20 mouse cellular contexts compared by ENCODE assay signal in the genomic region with DNA sequence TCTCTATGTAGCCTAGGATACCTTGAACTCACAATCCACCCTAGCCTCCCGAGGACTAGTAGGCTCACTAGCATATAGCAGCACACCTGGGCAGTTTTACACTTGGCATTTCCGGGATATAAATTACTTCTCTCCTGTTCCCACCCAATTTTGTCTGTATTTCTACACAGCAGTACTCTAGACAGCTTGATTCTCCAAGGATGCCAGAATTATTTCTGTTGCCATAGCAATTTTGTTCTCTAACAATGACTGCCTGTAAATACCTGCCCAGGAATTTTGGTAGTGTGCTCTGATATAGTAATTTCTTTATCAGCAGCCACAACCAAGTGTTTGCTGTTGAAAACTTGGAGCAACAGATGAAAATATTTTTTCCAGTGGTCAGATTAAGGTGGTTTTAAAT. TPM values are rescaled to one million over a fixed set of nuclear protein-coding genes. Genes with fewer than 3 reads are reported as not detected.
DNase-seq lines count a peak whose midpoint lies in the region; ATAC-seq and TF ChIP-seq lines count a peak whose summit lies in the region.
"Had no signal": no experiment of that assay in that cellular context is flagged by ENCODE, and none has a peak within 500 bp of the region (broad histone marks: within the 10 kb centered on the region; RNA-seq: fewer than 3 reads in every experiment).

No protein-coding gene starts in this region.

- TF ChIP-seq CTCF in hindbrain, postnatal 0 days (IDR thresholded peaks at IDR 0.05; ENCODE audit: low read depth) = no peak

- no peak overlapping the region for H3K27ac ChIP-seq in forebrain, embryonic 16.5 days (ENCODE audit: low read length)
- no peak overlapping the region for H3K27ac ChIP-seq in forebrain, embryonic 10.5 days
- H3K27ac ChIP-seq in hindbrain, postnatal 0 days = no peak overlapping the region
- H3K27ac ChIP-seq in hindbrain, embryonic 10.5 days = no peak overlapping the region
- H3K27ac ChIP-seq: embryonic facial prominence, embryonic 12.5 days; embryonic facial prominence, embryonic 15.5 days; forebrain, embryonic 13.5 days had no signal

- H3K9ac ChIP-seq in forebrain, embryonic 16.5 days (replicated peaks; ENCODE audit: low read depth, low read length) = no peak overlapping the region
- no peak overlapping the region for H3K9ac ChIP-seq in hindbrain, postnatal 0 days (replicated peaks; ENCODE audit: low read length)
- H3K9ac ChIP-seq: embryonic facial prominence, embryonic 12.5 days; embryonic facial prominence, embryonic 15.5 days; forebrain, embryonic 13.5 days had no signal

- DNase-seq in forebrain, embryonic 10.5 days (ENCODE audit: extremely low spot score, low spot score) = no peak
- no peak for DNase-seq in frontal cortex, postnatal 14 days (ENCODE audit: low spot score in 2 of 2)
- DNase-seq in hindbrain, postnatal 0 days (ENCODE audit: low spot score) = peak; percentile 5
- no peak for DNase-seq in hindbrain, embryonic 10.5 days (ENCODE audit: low spot score)
- DNase-seq: adrenal gland, adult 2 months; adrenal gland, postnatal 10 days; adrenal gland, postnatal 25 days; cerebellum, adult 11 months; cerebellum, adult 18-20 months; cerebellum, adult 8-10 months; cerebellum, adult 9-11 months; cerebellum, postnatal 14 days; cerebellum, postnatal 36 days; embryo, embryonic 11 days had no signal

- H3K36me3 ChIP-seq in forebrain, embryonic 16.5 days (ENCODE audit: control insufficient read depth, insufficient read depth) = no peaks in the 10 kb centered on the region
- no peaks in the 10 kb centered on the region for H3K36me3 ChIP-seq in forebrain, embryonic 10.5 days (replicated peaks)
- no peaks in the 10 kb centered on the region for H3K36me3 ChIP-seq in hindbrain, postnatal 0 days (ENCODE audit: insufficient read depth, low read length)
- no peaks in the 10 kb centered on the region for H3K36me3 ChIP-seq in hindbrain, embryonic 10.5 days
- H3K36me3 ChIP-seq: embryonic facial prominence, embryonic 12.5 days; embryonic facial prominence, embryonic 15.5 days had no signal

- no peak overlapping the region for H3K4me2 ChIP-seq in forebrain, embryonic 16.5 days (ENCODE audit: low read length)
- H3K4me2 ChIP-seq in hindbrain, postnatal 0 days (ENCODE audit: low read depth, low read length) = no peak overlapping the region
- H3K4me2 ChIP-seq: embryonic facial prominence, embryonic 12.5 days; embryonic facial prominence, embryonic 15.5 days; forebrain, embryonic 13.5 days had no signal

- 0 out of 2 replicates have a peak, but pooled peaks cover 2% of the 10 kb centered on the region for H3K4me1 ChIP-seq in forebrain, embryonic 16.5 days (replicated peaks; ENCODE audit: control insufficient read depth, insufficient read depth, low read length)
- H3K4me1 ChIP-seq in forebrain, embryonic 10.5 days = no peaks in the 10 kb centered on the region
- H3K4me1 ChIP-seq in hindbrain, postnatal 0 days (ENCODE audit: insufficient read depth, low read length) = no peaks in the 10 kb centered on the region
- H3K4me1 ChIP-seq in hindbrain, embryonic 10.5 days (replicated peaks) = no peaks in the 10 kb centered on the region
- H3K4me1 ChIP-seq: embryonic facial prominence, embryonic 15.5 days; forebrain, embryonic 13.5 days had no signal

- no peak overlapping the region for H3K4me3 ChIP-seq in forebrain, embryonic 16.5 days (replicated peaks; ENCODE audit: low read length)
- no peak overlapping the region for H3K4me3 ChIP-seq in forebrain, embryonic 10.5 days
- H3K4me3 ChIP-seq in hindbrain, postnatal 0 days (ENCODE audit: low read length) = no peak overlapping the region
- H3K4me3 ChIP-seq in hindbrain, embryonic 10.5 days = no peak overlapping the region
- H3K4me3 ChIP-seq: embryonic facial prominence, embryonic 12.5 days; embryonic facial prominence, embryonic 15.5 days; erythroblast, embryonic 14.5 days; forebrain, embryonic 13.5 days had no signal

- no peaks in the 10 kb centered on the region for H3K27me3 ChIP-seq in forebrain, embryonic 16.5 days (replicated peaks; ENCODE audit: control insufficient read depth, insufficient read depth, low read length)
- H3K27me3 ChIP-seq in forebrain, embryonic 10.5 days (ENCODE audit: poor library complexity, severe bottlenecking) = no peaks in the 10 kb centered on the region
- no peaks in the 10 kb centered on the region for H3K27me3 ChIP-seq in hindbrain, postnatal 0 days (ENCODE audit: insufficient read depth, low read length)
- H3K27me3 ChIP-seq in hindbrain, embryonic 10.5 days (ENCODE audit: insufficient read depth, poor library complexity, severe bottlenecking) = no peaks in the 10 kb centered on the region
- H3K27me3 ChIP-seq: embryonic facial prominence, embryonic 12.5 days; embryonic facial prominence, embryonic 15.5 days; forebrain, embryonic 13.5 days had no signal

- no peaks in the 10 kb centered on the region for H3K9me3 ChIP-seq in forebrain, embryonic 16.5 days (ENCODE audit: control insufficient read depth, low read length)
- no peaks in the 10 kb centered on the region for H3K9me3 ChIP-seq in forebrain, embryonic 10.5 days
- H3K9me3 ChIP-seq in hindbrain, postnatal 0 days (ENCODE audit: low read length) = no peaks in the 10 kb centered on the region
- H3K9me3 ChIP-seq in hindbrain, embryonic 10.5 days = no peaks in the 10 kb centered on the region
- H3K9me3 ChIP-seq: embryonic facial prominence, embryonic 12.5 days; embryonic facial prominence, embryonic 15.5 days; forebrain, embryonic 13.5 days had no signal

- 0 out of 2 replicates have a peak, but pooled peaks have one; percentile 50 for ATAC-seq in forebrain, embryonic 16.5 days
- ATAC-seq in frontal cortex, adult (ENCODE audit: low TSS enrichment) = peak; percentile 5; the same call in 1 of the 2 replicates
- no peak for ATAC-seq in hindbrain, postnatal 0 days
- ATAC-seq: forebrain, embryonic 13.5 days had no signal

- 90% methylated on average over 2 of the region's 2 CpGs for WGBS in forebrain, embryonic 16.5 days
- 86% methylated on average over 2 of the region's 2 CpGs for WGBS in forebrain, embryonic 10.5 days
- 65% methylated on average over 2 of the region's 2 CpGs for WGBS in hindbrain, postnatal 0 days
- WGBS in hindbrain, embryonic 10.5 days = 88% methylated on average over 2 of the region's 2 CpGs

RNA-seq across cellular contexts. Expression of a gene that starts 16.7 kb away (rescaled TPM):
- 3.7 TPM in 2 replicates for polyA plus RNA-seq in forebrain, embryonic 16.5 days (2015; fragmentation: Nextera tagmentation; extraction: Ambion mirVana)
- polyA plus RNA-seq in forebrain, embryonic 10.5 days (2016; fragmentation: Nextera tagmentation; extraction: Ambion mirVana) = 0.91 and 1.2 TPM in 2 replicates
- 5.1 and 6.6 TPM in 2 replicates for total RNA-seq in hindbrain, postnatal 0 days (2014; rRNA removed)
- polyA plus RNA-seq in hindbrain, postnatal 0 days (2015; fragmentation: Nextera tagmentation; extraction: Ambion mirVana) = 5.8 and 6.1 TPM in 2 replicates
- polyA plus RNA-seq in hindbrain, embryonic 10.5 days (2016; fragmentation: Nextera tagmentation; extraction: Ambion mirVana) = 2.9 and 3.2 TPM in 2 replicates
